Mouse (Mus musculus) midbrain, embryonic 10.5 days (tissue): ENCODE results near the gene Gm21093. TPM values are rescaled to one million over a fixed set of nuclear protein-coding genes. Genes with fewer than 3 reads are reported as not detected.
"Not testable (repeated sequence)": the region's sequence is repeated elsewhere in the genome, so short reads cannot be mapped to it uniquely, and the experiment has no call there.

Source experiments
- DNase-seq: peaks from one replicate; pipeline ENCODE4 v3.0.0-alpha.2; 2017; ENCODE audit warnings: low spot score
- H3K27ac ChIP-seq: fragments of 300-500 bp; sonication (generic); replicated peaks from 2 replicates; pipeline ENCODE4 v1.5.1; 2016; ENCODE audit warnings: mild to moderate bottlenecking
- H3K27me3 ChIP-seq: fragments of 300-500 bp; sonication (generic); 2 replicates; pipeline ENCODE4 v1.6.1; 2016; ENCODE audit warnings: low read depth, mild to moderate bottlenecking; ENCODE audit not compliant: poor library complexity, severe bottlenecking
- H3K36me3 ChIP-seq: fragments of 300-500 bp; sonication (generic); 2 replicates; pipeline ENCODE4 v1.6.1; 2016; ENCODE audit warnings: mild to moderate bottlenecking, moderate library complexity
- H3K4me1 ChIP-seq: fragments of 300-500 bp; sonication (generic); 2 replicates; pipeline ENCODE4 v1.6.1; 2016
- H3K4me3 ChIP-seq: fragments of 300-500 bp; sonication (generic); 2 replicates; pipeline ENCODE4 v1.5.1; 2016; ENCODE audit warnings: mild to moderate bottlenecking, moderate library complexity
- H3K9me3 ChIP-seq: fragments of 300-500 bp; sonication (generic); replicated peaks from 2 replicates; pipeline ENCODE4 v1.6.1; 2016; ENCODE audit warnings: mild to moderate bottlenecking
- WGBS: fragments of 180-500 bp; shearing (Covaris S2); methylation state at CpG from one replicate; pipeline ENCODE4 v1.1.7; 2016; 5-methylcytosine and 5-hydroxymethylcytosine counted together
- polyA plus RNA-seq: library from polyadenylated mRNA; unstranded; fragments of >200 nt; fragmentation: Nextera tagmentation; extraction: Ambion mirVana; gene quantifications from 2 replicates; pipeline ENCODE4 v1.2.1, GENCODE M21; 2016

Gm21093 gene
- 0.31 TPM in 1 of 2 replicates, not detected in the other for polyA plus RNA-seq

DNA sequence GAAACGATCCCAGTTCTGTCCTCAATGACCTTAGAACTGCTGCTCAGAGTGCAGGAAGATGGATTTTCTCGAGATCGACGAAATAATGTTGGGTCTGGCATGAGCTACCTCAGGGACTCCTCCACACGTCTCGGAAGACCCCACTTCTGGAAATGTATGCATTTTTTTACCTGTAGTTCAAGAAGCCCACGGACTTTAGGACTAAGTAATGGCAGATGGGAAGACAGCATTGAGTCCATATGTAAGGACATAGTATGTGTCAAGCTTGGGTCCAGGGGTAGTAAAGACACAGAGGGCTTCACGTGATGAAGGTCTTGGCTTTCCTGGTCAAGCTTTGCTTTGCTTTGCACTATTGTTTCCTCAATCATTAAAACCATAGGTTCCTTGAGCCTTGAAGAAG, at the start of gene Gm21093:
TSS of gene Gm21093 (minus strand) at position 101 of the 400 bp plus-strand sequence.
- not testable (repeated sequence) for H3K27ac ChIP-seq, H3K9me3 ChIP-seq, DNase-seq, H3K4me1 ChIP-seq, H3K27me3 ChIP-seq, H3K4me3 ChIP-seq, H3K36me3 ChIP-seq
- no CpG with 5 or more reads among the region's 8 CpGs for whole genome bisulfite sequencing

Other genes starting within 250 kb of the Gm21093 start
- not detected in 2 replicates for gene Gm21541, start 131.1 kb downstream of the Gm21093 start, polyA plus RNA-seq
- 1.9 and 3.4 TPM in 2 replicates for gene Gm20878, start 93.2 kb downstream of the Gm21093 start, polyA plus RNA-seq
- 0.10 TPM in 1 of 2 replicates, not detected in the other for gene Fam205a4, start 68.7 kb downstream of the Gm21093 start, polyA plus RNA-seq
- not detected in 2 replicates for gene Gm3893, start 56.5 kb upstream of the Gm21093 start, polyA plus RNA-seq
- gene Gm13304, start 80.1 kb upstream of the Gm21093 start, polyA plus RNA-seq, result not detected in 2 replicates
- gene Gm13306, start 118.7 kb upstream of the Gm21093 start, polyA plus RNA-seq, result not detected in 2 replicates
- gene Gm13305, start 133.9 kb upstream of the Gm21093 start, polyA plus RNA-seq, result not detected in 2 replicates
- gene Gm10600, start 205.9 kb upstream of the Gm21093 start, polyA plus RNA-seq, result not detected in 2 replicates
- gene Ccl21b, start 221.0 kb upstream of the Gm21093 start, polyA plus RNA-seq, result not detected in 2 replicates